Comparison of ENCODE assay signal across 16 mouse cellular contexts in the genomic region with DNA sequence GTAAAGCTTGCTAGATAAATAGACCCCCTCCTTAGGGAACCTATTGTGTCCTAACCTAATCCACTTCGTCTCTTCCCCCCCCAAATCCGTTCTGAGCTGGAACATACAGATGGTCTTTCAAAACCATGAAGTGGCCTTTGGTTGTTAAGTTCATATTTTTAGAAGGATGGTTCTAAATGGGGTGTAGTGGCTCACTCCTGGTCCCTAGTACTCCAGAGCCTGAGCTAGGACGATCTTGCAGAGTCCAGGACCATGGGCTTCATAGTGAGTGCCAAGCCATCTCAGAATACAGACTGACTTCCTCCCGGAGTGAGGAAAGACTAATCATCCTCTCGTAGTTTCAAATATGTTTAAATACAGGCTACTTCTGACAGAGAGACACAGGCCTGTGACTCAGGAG.
"Had no signal": no experiment of that assay in that cellular context is flagged by ENCODE, and none has a peak within 500 bp of the region (broad histone marks: within the 10 kb centered on the region; RNA-seq: fewer than 3 reads in every experiment).

No protein-coding gene starts in this region.

- H3K4me3 ChIP-seq: liver, embryonic 13.5 days; midbrain, embryonic 12.5 days; midbrain, embryonic 15.5 days; neural tube, embryonic 13.5 days; stomach, embryonic 15.5 days had no signal

- H3K27me3 ChIP-seq: liver, embryonic 13.5 days; midbrain, embryonic 15.5 days; neural tube, embryonic 13.5 days; stomach, embryonic 15.5 days had no signal

- H3K4me2 ChIP-seq: midbrain, embryonic 12.5 days; midbrain, embryonic 15.5 days; neural tube, embryonic 13.5 days; stomach, embryonic 15.5 days had no signal

- DNase-seq: kidney, adult 9 months; kidney, postnatal 14 days; kidney, postnatal 4 days; liver, embryonic 13.5 days; lung, adult 2 months; lung, postnatal 14 days; lung, postnatal 4 days; right cerebral cortex, postnatal 25 days; spleen, adult 18-20 months; thymus, adult 2 months; thymus, postnatal 14 days; thymus, postnatal 4 days had no signal

- H3K9ac ChIP-seq: liver, embryonic 13.5 days; midbrain, embryonic 12.5 days; midbrain, embryonic 15.5 days; neural tube, embryonic 13.5 days; stomach, embryonic 15.5 days had no signal

- H3K36me3 ChIP-seq: liver, embryonic 13.5 days; midbrain, embryonic 12.5 days; midbrain, embryonic 15.5 days; neural tube, embryonic 13.5 days; stomach, embryonic 15.5 days had no signal

- ATAC-seq: midbrain, embryonic 15.5 days had no signal

- H3K9me3 ChIP-seq: liver, embryonic 13.5 days; midbrain, embryonic 12.5 days; midbrain, embryonic 15.5 days; neural tube, embryonic 13.5 days; stomach, embryonic 15.5 days had no signal

- H3K27ac ChIP-seq: liver, embryonic 13.5 days; midbrain, embryonic 12.5 days; midbrain, embryonic 15.5 days; neural tube, embryonic 13.5 days; stomach, embryonic 15.5 days had no signal
